Mouse (Mus musculus): ENCODE results near the gene Frmd4a.
A peak's percentile ranks its signal among the peaks of the same experiment; 100 is the strongest.

Frmd4a gene

DNA sequence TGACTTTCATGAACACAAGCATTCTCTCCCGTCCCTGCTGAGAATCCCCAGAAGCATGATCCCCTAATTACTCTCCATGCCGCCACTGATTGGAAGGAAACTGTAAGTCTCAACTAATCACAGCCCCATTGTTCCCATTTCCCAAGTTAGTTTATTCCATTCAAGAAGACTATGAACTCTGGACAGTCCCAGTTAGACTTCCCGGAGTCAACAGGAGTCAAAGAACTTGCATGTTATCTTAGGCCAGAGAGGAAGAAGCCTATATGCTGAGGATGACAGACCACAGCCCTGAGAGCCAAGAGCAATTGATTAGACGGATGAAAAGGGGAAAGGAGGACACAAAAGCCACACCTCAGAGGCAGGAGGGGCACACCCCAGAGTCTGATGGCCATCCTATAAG, 458.5 kb downstream of the Frmd4a start:
- DNase-seq (ENCODE audit: low read depth in 2 of 2, low spot score in 2 of 2), result no peak

DNA sequence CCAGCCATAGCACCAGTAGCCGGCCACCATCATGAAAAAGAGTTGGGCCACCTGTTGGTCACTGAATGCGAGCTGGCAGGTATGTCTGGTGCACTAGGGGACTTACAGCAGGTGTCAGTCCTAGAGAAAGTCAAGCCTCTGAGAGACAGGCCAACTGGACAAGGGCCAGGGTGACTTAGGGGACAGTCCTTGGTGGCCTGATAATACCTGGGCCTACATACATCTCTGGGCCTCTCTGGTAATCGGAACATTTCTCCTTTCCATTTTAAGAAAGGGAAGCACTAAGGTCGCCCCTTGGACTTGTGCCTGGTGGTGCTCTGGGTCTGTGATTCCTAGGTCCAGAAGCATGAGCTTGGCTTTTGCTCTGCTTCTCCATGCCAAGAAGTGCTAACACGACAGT, 459.1 kb downstream of the Frmd4a start:
- DNase-seq (ENCODE audit: low read depth in 2 of 2, low spot score in 2 of 2), result no peak

DNA sequence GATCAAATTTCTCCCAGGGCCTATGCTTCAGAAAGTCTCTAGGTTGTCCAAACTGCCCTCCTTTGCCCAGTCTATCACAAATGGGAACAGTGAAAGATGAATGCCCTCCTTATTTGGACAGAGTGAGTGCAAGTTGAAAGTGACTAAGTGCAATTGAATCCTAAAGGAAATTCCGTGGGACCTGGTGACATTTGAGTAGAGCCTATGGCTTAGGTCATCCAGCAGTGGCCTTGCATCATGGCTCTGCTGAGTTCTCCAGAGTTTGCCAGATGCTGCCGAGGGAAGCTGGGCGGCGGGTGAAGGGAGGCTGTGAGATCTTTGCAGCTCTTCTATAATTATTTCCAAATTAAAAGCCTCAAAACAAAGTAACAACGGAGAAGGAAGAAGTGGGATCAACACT, 459.8 kb downstream of the Frmd4a start:
- DNase-seq (ENCODE audit: low read depth in 2 of 2, low spot score in 2 of 2), result no peak

DNA sequence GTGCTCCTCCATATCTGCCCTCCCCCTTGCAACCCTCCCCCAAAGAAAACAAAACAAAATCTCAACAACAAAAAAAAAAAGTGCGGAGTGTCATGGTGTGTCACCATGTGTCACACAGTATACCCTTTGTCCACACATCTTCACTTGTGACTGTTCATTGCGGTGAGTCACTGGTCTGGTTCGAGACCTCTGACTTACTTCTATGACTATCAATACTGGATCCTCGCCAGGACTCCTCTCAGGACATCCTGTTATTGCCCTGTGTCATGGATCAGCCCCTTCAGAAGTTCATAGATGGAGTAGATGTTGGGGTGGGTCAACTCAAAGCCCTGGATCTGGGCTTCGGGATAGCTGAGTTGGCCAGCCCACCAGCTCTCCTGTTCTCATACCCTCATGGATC, 462.7 kb downstream of the Frmd4a start:
- no peak for DNase-seq (ENCODE audit: low read depth in 2 of 2, low spot score in 2 of 2)

DNA sequence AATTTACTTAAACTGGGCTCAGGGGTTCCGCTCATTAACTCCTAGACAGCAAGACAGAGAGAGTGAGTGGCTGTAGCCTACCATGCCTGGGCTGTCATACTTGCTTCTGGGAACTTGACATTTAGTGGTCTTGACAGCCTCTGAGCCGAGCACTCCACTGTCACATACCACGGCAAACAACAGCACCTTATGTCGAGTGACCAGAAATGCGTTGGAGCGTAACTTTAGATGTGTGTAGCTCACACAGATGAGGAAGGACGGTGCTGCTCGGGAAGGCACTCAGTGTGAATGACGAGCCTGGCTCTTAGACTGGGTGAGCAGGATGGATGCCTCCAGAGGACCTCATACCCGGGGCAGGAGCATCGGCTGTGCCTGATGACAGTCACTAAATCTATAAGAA, 463.6 kb downstream of the Frmd4a start:
- no peak for DNase-seq (ENCODE audit: low read depth in 2 of 2, low spot score in 2 of 2)

DNA sequence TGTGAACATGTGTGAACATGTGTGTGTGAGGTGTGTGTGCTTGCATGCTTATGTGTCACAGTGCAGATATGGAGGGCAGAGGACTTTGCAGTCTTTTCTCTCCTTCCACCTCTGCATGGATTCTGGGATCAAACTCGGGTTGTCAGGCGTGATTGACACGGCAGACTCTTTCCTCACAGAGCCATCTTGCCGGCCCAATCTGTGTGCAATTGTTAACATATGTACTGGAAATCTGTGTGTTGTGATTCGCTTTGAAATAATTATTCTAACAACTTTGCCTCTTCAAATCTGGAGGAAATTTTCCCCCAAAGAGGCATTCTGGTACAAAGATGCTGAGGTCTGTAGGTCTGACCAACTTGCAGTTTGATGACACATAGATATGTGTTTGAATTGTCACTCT, 468.7 kb downstream of the Frmd4a start:
- no peak for DNase-seq (ENCODE audit: low read depth in 2 of 2, low spot score in 2 of 2)

DNA sequence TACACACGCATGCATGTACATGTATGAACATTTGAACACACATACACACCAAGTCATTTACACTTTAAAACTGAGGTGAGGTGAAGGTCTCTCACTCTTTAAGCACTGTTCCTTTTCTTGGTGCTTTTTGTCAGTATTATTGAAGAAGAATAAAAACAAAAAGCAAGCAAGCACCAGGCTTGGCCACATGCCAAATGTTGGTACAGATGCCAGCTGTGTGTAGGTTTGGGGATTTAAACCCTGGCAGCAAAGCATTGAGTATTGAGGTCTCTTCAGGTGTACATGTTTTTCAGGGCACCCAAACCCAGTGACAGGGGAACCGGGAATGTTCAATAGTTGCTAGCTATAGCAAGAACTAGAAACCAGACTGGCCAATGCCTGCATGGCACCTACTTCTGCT, 469.8 kb downstream of the Frmd4a start:
- DNase-seq (ENCODE audit: low read depth in 2 of 2, low spot score in 2 of 2), result no peak

DNA sequence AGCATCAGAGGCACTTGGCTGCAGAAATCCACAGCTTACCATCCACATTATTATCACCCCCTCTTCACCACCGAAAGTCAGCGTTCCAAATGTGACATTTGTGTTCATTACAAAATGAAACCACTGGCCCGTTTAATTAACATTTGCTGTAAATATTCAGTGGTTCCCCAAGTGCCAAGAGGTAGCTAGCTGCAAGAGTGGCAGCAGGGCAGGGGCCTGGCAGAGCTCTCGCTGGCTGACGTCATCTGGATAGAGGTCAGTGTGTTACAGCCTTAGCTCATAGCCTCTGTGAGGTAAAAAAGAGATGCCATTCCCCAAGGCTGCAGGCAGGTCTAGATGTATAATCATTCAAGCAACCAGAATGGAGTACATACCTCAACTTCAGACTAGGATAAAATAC, 473.3 kb downstream of the Frmd4a start:
- no peak for DNase-seq (ENCODE audit: low read depth in 2 of 2, low spot score in 2 of 2)

DNA sequence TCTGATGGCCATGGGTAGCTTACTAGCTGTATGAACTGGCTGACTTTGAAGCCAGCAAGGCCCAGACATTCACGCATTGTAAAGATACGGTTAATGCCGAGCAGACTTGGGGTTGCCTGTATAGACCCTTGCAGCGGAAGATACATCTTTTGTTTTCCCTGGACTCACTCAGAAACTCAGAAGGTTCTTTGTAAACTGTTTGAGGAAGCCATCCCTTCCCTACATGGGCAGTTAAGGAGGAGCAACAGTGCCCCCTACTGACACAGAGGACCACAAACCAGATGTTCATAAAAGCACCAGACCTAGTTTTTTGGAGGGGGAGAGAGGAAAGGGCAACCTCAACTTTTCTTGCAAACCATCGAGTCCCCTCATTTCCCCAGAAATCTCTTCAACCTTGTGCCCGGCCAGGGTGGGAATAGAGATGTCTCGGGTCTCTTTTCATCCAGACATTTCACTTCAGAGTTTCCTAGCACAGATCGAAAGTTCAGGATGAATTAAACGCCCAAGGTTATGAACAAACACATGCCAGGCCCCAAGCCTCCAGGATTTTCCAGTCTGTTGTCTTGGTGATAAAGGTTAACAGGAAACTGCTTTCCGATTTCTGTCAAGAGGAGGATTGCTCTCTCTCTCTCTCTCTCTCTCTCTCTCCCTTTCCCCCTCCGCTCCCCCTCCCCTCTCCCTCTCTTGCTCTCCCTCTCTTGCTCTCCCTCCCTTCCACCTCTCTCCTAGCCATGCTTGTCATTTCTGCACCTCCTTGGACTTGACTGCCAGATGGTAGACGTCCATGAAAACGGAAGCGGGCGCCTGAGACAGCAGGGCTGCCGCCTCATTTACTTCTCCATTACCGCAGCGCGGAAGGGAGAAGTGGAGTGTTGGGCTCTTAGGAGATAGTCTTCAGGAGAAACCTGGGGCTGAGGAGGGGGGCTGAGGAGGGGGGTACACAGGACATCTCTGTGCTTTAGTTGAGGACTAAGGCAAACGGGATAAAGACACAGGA, 475.3 kb downstream of the Frmd4a start:
- DNase-seq (ENCODE audit: low read depth in 2 of 2, low spot score in 2 of 2), result peak in 1 of 2 experiments; percentile 32

DNA sequence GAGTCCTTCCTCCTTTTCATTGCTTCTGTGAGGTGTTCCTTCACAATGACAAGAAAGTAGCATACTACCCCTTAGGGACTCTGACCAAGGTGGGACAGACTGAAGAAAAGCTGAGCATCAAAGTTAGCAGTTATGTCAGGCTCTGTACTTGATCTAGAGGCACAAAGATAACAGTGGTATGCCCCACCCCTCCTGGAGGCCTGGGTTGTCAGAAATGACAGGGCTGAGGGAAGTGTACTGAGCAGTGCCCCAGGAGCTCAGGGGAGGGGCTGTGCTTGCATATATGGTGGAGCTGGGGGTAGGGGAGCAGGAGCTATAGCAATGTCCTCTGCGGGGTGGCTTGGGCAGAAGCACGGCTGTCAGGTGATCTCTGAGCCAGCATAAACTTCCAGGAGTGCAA, 477.0 kb downstream of the Frmd4a start:
- no peak for DNase-seq (ENCODE audit: low read depth in 2 of 2, low spot score in 2 of 2)

DNA sequence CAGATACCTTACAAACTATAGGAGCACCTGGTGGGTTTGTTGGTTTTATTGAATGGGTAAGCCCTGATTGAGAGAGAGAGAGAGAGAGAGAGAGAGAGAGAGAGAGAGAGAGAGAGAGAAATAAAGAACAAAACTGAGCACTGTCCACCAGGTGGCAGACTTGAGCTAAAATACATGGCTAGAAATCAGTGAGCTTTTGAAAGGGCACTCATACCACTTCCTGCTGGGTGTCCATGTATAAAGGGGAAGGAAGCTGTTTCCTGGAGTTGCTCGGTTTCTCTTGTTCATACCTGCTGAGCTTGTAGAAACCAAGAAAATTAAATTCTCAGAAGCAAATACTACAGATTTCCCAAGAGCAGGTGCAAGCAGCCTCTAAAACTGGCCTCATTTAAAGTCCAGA, 481.7 kb downstream of the Frmd4a start:
- peak; percentile 63 to 65 for DNase-seq (ENCODE audit: low read depth in 2 of 2, low spot score in 2 of 2)

DNA sequence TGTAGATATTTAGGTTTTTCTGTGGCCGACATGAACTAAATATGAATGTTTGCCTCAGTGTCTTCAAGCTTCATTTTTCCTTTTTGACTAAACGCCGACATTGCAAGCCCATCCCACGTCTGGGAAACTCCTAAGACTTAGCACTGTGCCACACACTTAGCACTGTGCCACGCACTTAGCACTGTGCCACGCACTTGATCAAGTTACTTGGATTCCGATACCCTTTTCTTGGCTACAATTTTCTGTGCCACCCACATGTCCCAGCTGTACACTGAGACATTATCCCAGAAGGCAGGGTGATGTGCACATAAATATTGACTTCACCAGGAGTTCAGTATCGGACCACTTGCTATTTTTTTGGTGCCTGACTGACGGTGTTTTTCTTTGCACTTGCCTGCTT, 482.4 kb downstream of the Frmd4a start:
- no peak for DNase-seq (ENCODE audit: low read depth in 2 of 2, low spot score in 2 of 2)

DNA sequence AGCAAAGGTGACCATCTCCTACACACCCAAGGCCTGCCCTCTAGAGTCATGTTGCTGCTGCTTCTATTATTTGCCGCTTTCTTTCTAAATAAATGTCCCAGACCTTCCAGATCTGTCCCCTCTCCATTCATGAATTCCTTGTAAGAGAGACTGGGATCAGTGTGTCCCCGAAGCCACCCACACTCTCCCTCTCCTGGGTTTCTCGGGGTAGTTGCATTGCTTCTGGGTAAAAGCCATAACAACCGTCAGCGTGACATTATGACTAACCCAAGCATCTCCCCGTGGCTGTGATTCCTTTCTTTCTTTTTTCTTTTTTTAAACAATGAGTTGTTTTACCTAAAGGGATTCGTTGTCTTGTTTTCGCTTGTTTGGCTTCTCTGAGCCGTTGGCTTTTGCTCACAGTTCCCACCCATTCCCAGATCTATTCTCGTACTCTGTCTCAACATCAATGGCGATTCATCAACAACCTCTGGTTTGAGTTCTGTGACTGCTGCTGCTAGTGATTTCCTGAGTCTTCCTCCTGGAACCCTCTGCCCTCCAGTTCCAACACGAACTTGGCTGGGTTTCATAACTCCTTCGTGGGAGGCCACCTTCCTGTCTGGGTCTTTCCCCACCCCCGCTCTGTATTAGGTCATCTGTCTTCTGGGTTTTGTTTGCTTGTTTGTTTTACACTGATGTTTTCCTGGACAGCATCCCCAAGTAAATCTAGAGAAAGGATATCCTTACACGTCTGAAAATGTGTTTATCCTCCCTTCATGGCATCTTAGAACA, 483.9 kb downstream of the Frmd4a start:
- DNase-seq (ENCODE audit: low read depth in 2 of 2, low spot score in 2 of 2), result no peak

DNA sequence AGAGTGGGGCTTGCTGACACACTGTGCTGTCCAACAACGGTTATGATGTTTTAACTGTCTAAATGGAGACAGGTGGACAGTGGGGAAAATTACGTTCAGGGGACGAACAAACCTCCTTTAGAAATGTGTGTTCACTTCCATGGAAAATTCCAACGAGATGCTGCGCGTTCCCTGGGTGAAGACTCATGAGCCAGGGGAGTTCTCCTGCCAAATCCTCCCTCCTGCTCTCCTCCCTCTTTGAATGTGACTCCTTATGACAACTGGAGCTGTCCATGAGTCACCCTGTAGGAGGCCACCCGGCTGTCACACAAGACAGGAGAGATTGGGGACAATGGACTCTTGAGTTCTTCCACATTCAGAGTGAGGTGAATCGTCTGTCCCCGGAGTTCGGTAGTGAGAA, 486.9 kb downstream of the Frmd4a start:
- no peak for DNase-seq (ENCODE audit: low read depth in 2 of 2, low spot score in 2 of 2)

DNA sequence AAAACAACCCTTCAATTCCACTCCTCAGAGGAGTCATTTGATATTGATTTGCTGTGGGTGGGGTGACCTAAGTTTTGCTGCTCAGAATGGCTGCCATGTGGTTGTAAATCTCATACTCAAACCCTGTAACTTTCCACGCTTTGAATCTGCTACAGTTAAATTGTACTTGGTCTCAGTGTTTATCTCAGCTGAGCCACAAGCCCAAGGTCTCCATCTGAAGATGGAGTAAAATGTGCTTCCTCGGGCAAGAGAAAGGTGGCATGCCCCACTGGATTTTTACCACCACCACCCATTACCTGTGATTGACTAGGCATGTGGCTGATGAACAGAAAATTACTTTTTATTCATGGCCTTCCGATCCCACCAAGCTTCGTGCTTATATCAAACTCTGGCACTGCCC, 488.2 kb downstream of the Frmd4a start:
- no peak for DNase-seq (ENCODE audit: low read depth in 2 of 2, low spot score in 2 of 2)

DNA sequence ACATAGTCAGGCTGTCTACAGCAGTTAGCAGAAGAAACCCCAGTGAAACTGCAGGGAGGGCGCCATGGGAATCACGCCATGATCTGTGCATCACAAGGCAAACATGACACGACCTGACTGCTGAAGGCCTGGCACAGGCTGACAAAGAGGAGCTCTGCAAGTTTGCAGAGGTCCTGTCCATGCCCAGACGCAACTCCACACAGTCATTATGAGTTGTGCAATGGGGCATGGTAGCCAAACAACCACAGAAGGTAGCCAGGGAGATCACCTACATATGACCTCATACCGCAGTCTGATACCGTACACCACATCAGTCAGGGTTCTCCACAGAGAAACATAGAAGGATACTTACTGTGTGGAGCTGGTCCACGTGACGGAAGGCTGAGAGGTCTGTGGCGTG, 489.1 kb downstream of the Frmd4a start:
- no peak for DNase-seq (ENCODE audit: low read depth in 2 of 2, low spot score in 2 of 2)

DNA sequence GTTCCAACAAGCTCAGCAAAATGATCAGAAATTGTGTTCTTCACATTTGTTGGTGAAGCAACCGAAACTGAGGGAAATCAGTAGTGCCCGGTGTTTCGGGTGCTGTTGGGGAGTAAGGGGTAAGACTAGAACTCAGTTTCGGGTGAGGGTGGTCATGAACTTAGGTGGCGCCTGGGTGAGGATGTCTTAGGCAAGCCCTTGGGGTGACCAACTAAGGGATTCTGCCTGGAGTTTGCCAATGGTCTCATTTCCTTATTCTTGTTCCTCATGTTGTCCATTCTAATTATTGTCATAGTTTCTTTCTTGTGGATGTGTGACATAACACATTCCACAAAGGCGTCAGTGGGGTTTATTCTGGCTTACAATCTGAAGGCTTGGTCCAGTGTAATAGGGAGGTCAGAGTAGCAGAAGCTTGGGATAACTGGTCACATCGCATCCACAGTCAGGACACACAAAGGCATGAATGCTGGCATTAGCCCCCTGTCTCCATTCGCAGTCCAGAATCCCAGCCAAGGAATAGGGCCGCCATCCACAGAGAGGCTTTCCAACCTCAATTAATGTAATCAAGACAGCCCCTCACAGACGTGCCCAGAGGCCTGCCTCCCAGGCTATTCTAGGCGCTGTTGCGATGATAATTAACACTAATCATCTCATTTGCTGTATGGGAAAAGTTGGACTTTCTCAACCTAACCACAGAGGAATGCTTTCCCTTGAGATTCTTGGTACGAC, 490.5 kb downstream of the Frmd4a start:
- DNase-seq (ENCODE audit: low read depth in 2 of 2, low spot score in 2 of 2), result no peak

DNA sequence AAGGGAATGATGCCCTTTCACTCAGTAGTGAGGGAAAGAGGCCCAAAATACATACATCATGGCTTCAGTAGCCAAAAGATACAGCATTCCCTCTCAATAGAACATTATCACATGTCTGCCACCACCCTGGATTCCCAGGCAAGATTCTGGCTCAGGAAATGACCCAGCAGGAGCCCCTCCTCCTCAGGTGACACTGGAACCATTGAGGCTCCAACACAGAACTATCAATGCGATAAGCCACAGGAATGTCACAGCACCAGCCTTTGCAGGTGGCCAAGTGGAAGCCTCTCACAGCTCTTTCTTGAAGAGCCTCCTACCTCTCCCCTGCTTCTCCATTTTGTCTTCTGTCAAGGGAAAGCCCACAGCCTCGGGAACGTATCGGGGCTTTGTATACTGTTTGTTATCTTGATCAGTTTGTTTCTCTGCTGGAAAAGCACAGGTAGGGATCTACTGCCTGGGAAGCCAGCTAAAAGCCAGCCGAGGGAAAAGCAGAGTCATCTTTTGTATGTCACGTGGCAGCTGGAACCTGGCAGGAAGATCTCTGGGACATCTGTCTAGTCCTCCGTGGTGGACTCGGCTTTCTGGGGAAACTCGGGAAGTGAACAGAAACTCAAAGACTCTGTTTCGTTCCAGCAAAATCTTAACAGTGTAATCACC, 491.6 kb downstream of the Frmd4a start:
- no peak for DNase-seq (ENCODE audit: low read depth in 2 of 2, low spot score in 2 of 2)

DNA sequence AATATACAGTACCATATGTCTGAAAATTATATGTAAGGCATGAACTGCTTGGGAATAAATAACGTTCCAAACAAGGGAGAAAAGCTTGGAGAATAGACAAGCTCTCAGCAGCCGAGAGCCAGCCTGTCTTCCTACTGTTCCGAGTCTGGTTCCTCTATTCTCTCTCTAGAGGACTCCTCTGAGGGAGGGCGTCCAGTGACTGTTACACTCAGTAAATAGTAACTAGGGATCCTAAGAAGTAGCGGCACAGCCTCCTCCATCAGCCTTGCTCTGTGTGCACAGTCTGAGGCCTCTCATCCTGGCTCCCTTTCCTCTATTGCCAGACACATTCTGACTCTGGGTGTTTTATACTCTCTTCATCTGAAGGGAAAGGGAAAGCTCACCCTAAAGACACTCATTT, 492.2 kb downstream of the Frmd4a start:
- DNase-seq (ENCODE audit: low read depth in 2 of 2, low spot score in 2 of 2), result no peak

DNA sequence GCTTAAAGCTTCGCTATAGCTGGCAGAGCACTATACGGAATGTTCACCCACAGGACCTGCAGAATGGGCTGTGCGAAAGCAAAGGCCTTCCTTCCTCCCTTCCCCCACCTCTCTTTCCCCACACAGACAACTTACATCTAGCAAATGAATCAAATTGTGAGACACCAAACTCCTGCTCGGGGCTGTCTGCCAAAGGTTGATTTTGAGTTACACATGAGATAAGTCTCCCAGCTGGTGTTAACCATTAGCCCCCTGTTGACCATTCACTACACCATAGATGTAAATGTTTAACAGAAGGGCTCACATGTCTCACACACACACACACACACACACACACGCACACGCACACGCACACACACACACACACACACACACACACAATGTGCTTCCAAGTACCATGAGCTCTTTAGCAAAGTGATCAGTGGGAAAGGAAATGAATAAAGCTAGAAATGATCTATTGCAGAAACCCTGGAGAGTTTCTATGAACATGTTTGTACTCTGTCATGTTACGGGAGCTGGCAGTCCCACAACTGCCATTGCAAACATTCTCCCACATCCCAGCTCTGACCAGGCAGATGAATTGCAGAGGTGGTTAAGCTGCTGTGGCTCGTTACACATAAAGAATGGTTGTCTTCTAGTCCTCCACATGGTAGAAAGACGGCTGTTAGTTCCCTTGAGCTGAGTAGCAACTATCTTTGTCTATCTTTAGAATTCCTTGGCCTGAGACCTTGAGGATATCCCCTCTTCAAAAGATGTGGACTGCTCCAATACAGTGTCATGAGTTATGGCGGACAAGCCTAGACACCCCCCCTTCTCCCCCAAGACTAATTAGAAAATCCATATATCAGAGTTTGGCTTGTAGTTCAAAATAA, 492.9 kb downstream of the Frmd4a start:
- no peak for DNase-seq (ENCODE audit: low read depth in 2 of 2, low spot score in 2 of 2)
